Mouse (Mus musculus) small intestine, adult 2 months (tissue): Measurements from ENCODE around the gene Tgoln1.

Source experiments
- CTCF ChIP-seq: fragments of 200-500 bp; IDR thresholded peaks from 2 replicates; pipeline ENCODE4 v1.5.1; 2012; ENCODE audit warnings: low read depth, mild to moderate bottlenecking, control low read depth, inconsistent platforms, low read length, moderate library complexity, mixed read lengths; ENCODE audit not compliant: insufficient replicate concordance, insufficient read length; ENCODE audit errors: extremely low read depth
- POLR2A ChIP-seq: fragments of 200-500 bp; IDR thresholded peaks from 2 replicates; pipeline ENCODE4 v1.6.1; 2012; ENCODE audit warnings: low read depth, mild to moderate bottlenecking, control low read depth, inconsistent platforms, low read length, moderate library complexity

- no peak for TF ChIP-seq POLR2A
- TF ChIP-seq CTCF, result no peak
Observed at GRCm38 (mm10) chr6:72630961-72631360, 14.2 kb upstream of the Tgoln1 start.
